Mouse (Mus musculus) right cerebral cortex, postnatal 25 days (tissue): ENCODE data around the gene Pxn.
"Not testable (repeated sequence)": the region's sequence is repeated elsewhere in the genome, so short reads cannot be mapped to it uniquely, and the experiment has no call there.

Experiments
- DNase-seq: peaks from one replicate; pipeline ENCODE4 v3.0.0; 2022

The Pxn gene

DNA sequence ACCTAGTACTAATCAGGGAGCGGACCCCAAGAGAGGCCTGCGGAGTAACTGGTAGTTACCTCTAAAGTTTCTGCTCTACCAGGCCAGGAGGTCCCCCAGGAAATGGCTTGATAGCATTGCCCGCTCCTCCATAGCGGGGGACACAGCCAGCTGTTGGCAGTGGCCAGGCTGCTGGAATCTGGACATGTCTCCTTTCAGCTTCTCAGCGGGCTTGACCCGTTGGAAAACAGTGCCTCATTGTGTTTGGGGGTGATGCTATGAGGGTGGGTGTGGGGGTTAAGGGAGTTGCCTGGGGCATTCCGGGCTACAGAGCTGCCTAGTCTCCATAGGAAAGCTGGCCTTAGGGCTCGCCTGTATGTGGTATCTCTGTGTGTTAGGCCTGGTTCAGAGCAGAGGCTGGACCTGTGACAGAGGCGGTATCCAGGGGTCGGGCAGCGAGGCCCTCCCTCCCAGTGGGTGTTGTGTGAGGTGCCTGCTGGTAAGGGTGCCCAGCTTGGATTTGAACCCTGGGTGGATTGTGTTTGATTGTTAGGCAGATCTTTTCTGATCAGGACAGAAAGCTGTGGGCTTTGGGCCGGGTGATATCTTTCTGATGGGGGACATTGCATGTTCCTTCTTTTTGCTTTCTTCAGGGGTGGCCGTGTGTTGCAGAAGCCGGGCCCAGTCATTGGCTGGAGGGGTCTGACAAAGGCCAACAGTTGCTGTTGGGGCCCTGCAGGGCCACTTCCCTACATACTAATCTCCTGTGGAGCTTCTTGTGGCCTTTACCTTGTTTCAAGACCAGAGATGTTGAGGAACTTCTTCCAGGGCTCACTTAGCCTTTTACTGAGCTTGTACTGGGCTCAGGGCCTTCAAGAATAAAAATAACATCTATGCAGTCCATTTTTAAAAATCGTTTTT, 3.6 kb downstream of the Pxn start:
- DNase-seq, result no peak

- DNase-seq, result no peak
Observed at GRCm38 (mm10) chr5:115512375-115512774, 5.9 kb downstream of the Pxn start.

DNA sequence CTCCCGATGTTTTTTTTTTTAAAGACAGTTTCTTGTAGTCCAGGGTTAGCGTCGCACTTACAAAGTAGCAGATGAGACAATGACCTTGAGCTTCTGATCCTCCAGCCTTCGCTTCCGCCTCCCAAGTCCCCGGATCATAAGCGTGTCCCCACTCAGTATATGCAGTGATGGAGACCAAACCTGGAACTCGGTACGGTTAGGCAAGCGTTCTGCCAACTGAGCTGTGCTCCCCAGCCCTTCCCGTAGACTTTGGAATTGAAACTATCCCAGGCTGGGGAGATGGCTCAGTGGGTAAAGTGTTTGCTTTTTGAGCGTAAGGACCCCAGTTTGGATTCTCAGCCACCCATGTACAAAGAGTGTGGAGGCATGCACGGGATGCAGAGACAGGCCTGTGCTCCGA, 6.8 kb downstream of the Pxn start:
- DNase-seq, result no peak

GRCm38 (mm10) chr5:115513721-115514120, 7.2 kb downstream of the Pxn start:
- DNase-seq, result no peak

- DNase-seq, result no peak
Observed at GRCm38 (mm10) chr5:115514346-115514745, 7.9 kb downstream of the Pxn start.

- no peak for DNase-seq
Observed at GRCm38 (mm10) chr5:115514896-115515587, 8.6 kb downstream of the Pxn start.

GRCm38 (mm10) chr5:115516081-115516907, 9.8 kb downstream of the Pxn start:
- DNase-seq, result no peak

DNA sequence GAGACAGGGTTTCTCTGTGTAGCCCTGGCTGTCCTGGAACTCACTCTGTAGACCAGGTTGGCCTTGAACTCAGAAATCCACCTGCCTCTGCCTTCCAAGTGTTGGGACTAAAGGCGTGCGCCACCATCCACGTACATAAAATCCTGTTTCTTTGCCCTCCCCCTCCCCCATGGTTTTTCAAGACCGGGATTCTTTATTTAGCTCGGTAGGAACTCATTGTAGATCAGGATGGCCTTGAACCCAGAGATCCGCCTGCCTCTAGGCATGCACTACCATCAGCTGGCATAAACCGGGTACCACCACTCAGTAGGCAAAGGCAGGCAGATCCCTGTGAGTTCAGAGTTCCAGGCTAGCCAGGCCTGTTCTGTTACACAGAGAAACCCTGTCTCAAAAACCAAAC, 10.4 kb downstream of the Pxn start:
- DNase-seq, result no peak

GRCm38 (mm10) chr5:115517501-115517900, 11.0 kb downstream of the Pxn start:
- DNase-seq, result no peak

DNA sequence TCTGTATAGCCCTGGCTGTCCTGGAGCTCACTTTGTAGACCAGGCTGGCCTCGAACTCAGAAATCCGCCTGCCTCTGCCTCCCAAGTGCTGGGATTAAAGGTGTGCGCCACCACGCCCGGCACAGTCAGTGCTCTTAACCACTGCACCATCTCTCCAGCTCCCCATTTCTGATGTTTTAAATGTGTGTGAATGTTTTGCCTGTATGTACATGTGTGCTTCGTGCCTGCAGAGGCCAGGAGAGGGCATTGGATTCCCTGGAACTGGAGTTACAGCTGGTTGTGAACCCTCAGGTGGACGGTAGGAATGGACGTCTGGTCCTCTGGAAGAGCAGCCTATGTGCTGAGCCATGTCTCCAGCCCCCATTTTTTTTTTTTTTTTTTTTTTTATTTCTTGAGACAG, 11.7 kb downstream of the Pxn start:
- DNase-seq, result not testable (repeated sequence)

DNA sequence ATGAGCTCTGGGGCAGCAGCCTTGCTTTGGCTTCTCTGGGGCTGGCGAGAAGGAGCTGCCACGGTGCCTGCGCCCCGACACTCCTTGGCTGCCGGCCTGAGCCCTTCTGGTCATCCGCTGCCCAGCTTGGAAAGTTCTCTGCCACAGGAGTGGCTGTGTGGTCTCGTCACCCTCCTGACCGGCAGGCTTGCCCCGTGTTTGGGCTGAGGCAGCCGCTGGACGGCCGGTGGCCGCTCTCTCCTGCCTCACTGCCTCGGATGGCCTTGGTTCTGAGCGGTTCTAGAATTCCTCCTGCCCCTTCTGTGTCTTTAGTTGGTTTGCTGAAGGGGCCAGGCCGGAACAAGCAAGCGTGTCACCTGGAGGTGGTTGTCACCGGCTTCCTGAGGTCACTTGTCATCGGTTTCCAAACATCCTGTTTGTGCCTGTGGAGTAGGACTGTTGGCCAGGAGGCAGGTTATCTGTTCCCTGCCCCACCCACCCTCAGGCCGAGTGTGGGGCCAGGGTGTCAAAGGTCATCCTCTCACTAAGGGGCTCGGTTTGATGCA, 13.9 kb downstream of the Pxn start:
- DNase-seq, result no peak

DNA sequence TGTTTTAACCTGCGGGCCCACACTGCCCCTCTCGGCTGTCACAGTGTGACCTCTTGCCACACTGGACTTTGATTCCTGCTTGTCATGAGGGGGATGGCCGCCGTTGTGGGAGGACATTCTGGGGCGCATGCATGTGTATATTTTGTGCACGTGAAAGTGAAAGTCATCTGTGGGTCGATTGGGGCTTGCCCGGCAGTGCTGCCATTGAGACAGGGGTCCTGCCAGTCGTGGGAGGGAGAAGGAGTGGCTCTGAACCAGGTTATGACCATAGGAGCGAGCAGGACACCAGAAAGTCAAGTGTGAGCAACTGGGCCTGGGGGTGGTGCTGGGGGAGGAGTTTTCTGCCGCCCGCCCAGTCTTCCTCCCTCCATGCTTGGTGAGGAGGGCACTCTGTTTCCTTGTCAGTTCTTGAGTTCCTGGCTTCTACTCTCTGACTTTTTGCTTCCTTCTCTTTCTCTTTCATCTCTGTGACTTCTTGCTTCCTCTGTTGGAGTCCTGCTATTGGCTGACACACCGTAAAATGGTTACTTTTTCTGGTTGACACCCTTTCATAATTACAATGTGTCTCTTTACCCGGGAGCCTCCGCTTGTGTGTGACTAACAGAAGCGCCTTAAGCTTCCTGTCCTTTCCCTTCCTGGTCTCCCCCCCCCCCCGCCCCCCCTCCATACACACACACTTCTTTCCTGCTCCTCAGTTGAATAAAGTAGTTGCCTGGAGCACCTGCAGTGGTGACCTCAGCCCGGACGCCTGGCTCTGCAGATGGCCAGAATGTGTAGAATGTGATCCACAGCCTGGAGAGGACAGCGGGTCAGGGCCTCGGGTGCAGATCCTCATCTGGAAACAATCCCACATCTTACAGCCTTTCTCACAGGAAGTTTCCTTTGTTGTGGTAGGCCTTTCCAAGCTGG, 15.3 kb downstream of the Pxn start:
- no peak for DNase-seq

DNA sequence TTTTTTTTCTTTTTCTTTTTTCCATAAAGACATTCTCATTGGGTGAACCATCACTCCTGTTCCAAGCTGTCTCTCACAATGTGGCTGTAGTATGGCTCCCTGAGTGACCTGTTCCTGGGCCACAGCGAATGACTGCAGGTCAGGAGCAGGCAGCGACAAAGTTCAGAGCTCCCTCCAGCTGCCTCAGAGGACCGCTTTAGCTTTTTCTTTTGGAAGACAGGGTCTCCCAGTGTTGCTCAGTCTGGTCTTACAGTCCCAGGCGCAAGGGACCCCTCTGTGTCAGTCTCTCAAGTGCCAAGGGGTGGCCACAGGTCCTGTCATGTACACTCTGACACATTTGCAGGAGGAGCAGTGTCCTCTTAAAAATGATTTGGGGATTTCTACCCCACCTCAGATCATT, 16.1 kb downstream of the Pxn start:
- no peak for DNase-seq

DNA sequence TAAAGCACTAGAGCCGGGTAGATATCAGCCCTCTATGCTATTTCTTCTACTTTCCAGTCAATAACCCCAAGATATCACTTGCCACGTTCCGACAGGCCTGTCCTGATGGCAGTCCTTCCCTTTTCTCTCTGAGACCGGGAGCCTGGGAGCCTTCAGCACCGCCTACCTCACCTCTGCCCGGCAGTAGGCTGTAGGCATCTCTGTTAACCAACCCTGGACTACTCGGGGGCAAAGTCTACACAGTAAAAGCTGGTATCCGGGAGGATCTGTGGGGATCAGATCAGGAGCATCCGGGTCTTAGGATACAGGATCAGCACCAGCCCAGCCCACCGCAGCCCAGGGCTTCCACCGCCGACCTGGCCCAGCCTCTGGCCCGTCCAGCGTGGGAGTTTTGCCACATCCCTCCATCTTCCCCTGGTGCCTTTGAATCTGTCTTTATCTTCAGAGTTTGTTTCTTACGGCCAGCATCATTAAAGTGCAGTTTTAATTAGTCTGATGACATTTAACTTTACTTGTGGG, 16.6 kb downstream of the Pxn start:
- no peak for DNase-seq

DNA sequence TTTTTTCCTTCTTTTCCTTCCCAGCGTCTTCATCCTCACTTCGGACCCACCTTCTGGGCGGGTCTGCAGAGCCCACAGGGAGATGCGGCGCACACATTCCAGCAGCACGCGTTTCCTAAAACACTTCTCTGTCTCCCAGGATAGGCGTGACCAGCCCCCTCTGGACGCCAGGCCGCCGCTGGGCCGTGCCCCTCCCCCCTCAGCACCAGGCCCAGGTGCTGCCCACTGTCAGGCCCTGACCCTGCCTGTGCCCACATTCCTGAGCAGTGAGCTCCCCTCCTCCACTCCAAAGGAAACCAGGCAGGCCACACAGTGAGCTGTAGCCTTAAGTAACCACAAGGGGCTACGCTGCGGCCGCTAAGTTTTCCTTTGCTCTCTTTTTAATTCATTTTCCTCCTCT, 17.5 kb downstream of the Pxn start:
- DNase-seq, result no peak

GRCm38 (mm10) chr5:115524471-115524870, 18.0 kb downstream of the Pxn start:
- no peak for DNase-seq

GRCm38 (mm10) chr5:115525416-115525815, 18.9 kb downstream of the Pxn start:
- no peak for DNase-seq

GRCm38 (mm10) chr5:115525943-115526342, 19.5 kb downstream of the Pxn start:
- DNase-seq, result no peak

DNA sequence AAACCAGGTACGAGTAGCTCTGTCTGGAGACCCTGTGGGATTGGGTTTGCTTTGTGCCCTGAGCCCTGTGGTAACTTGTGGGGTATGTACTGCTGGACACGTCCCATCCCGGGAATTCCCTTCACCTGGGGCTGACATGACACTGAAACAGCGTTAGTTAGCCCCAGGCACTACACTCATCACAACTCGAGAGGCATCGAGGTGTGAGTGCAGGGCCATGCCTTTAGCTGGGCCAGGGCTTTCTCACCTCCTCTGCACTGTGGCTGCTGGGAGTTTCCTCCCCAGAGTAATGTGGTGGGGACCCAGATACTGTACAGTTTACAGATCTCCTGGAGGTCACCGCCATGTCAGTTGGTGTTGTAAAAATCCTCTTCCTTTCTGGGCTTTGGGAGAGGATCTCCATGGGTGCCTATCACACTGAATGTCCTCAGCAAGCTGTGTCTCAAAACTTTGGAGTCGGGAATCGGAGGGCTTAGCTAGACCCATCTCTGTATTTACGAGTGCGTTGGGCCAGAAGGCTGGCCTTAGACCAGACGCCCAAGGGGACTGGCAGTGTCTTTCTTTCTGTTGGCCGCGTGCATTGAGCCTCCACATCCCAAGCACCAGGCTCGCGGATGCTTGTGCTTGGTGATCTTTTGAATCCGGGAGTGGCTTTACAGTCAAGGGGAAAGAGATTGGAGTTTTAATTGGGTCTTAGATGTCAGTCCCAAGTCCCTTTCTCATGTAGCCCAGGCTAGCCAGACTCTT, 20.2 kb downstream of the Pxn start:
- no peak for DNase-seq

DNA sequence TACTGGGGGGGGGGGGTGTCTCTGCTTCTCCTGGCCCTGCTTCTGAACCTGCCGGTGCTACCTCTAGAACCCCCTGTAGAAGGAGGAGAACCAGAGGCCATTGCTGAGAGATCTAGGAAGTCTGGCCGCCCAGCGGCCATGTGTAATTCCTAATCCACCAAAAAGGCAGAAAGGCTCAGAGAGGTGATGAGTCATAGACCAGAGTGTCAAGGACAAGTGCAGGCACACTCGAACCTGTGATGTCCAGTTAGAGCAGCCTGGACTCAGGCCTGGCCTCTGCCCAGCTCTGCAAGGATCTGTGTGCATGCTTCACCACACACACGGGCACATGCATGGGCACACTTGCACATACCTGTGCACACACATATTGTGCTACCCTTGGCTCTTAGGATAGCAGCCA, 21.7 kb downstream of the Pxn start:
- no peak for DNase-seq

GRCm38 (mm10) chr5:115529364-115529741, 22.9 kb downstream of the Pxn start:
- no peak for DNase-seq
